Mouse (Mus musculus): Measurements from ENCODE around the gene Plcb1.
A peak's percentile ranks its signal among the peaks of the same experiment; 100 is the strongest.

The Plcb1 gene

GRCm38 (mm10) chr2:134785970-134786855 lies at the start of gene Plcb1:
Gene Plcb1 (plus strand): TSS chr2:134786067.
- peak; percentile 88 to 91 for DNase-seq

DNA sequence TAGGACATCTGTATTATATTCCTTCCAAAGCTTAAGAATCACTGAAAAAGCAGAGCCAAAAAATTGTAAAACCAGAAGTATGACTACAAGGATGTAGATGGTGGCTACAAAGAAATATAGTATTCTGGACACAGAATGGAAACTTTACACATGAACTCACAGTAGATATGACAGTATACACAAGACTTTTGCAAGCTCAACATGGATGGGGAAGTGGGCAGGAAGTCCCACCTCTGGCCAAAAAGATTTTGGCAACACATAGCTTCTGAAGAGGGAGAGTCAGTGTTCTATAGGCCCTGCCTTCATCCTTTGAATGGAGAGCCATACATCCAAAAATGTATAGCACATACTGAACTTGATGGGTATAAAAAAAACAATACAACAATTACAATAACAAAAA lies 30.3 kb upstream of the Plcb1 start:
- DNase-seq: no peak

GRCm38 (mm10) chr2:134756086-134756485 lies 29.8 kb upstream of the Plcb1 start:
- DNase-seq: no peak

DNA sequence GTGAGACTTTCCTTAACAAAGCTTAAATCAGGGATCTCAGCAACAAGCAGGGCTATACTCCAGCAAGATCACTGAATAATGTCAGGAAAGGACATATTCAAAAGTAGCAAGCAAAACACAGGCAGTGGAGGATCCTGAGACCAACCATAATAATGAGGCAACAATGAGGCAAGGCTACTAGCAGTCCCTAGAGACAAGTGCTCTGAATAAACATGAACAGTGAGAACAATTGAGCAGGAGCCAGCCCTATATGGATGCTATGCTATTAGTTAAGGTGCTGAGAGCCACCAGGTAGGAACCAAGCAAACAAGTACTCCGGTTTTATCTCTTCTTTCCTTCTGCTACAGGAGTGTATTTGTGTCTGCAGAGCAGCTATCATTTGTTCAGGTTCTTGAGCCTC lies 24.8 kb upstream of the Plcb1 start:
- no peak for DNase-seq

DNA sequence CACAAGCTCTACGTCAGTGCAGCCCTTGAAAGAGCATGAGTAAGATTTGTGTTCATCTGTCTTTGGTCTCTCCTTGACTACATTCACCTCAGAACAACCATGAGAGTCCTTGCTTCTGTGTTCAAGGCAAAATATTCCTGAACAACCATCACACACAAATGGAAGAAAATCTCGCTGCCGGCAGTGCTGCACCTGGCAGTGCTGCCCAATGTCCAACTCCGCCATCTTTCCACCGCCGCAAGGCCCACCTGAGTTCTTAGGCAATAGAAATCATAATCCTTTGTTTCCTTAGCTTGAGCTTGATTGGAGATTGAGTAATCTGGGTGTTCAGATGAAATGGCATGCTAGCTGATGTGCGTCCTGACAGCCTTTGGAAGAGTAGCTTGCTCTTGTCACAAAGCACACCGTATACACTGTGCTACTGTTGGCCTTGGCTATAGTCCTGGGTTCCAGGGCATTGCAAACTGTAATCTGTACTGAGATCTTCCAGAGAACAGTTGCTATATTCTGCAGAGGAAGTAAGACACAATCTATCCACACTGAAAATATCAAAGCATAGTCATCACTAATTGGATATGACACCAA lies 22.4 kb upstream of the Plcb1 start:
- no peak for DNase-seq

- no peak for DNase-seq
These were observed 21.4 kb upstream of the Plcb1 start for GRCm38 (mm10) chr2:134764506-134764905.

GRCm38 (mm10) chr2:134779826-134780225 lies 6.0 kb upstream of the Plcb1 start:
- DNase-seq: peak in 1 of 2 experiments; percentile 18

GRCm38 (mm10) chr2:134780316-134780715 lies 5.6 kb upstream of the Plcb1 start:
- DNase-seq: no peak

- DNase-seq: peak; percentile 8 to 16
These were observed 986 bp downstream of the Plcb1 start for GRCm38 (mm10) chr2:134786856-134787250.

DNA sequence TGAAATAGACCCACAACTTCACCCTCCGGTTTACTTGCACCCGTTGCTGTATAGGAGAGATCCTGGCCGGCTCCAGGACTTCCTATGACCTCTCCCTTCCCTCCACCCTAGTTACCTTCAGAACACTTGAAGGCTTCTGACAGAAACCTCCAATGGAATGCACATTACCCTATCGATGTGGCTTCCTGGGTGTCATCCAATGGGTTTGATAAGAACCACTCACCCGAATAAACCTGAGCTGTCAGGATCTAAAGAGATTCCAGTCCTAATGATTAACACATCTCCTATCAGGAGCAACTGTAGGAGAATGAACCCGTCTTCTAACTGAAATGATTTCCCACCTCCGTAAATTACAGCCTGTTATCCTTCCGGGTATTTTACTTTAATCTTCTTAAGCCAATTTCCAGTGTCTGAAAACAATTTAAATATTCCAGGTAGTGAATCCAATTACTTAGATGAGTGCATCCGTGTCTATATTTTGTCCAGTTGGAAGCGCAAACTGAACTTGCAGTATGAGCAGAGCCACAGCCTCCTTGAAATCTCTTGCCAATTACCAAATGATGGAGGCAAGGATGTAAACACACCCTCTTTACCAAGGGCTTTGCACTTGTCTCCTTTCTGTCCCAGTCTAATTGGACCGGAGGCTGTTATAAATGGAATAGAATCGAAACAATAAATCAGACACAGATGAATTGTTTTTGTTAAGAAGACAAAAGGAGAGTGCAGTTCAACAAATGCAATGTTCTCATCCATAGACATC lies 1.6 kb downstream of the Plcb1 start:
- DNase-seq: no peak

GRCm38 (mm10) chr2:134792926-134793325 lies 7.1 kb downstream of the Plcb1 start:
- DNase-seq: no peak

DNA sequence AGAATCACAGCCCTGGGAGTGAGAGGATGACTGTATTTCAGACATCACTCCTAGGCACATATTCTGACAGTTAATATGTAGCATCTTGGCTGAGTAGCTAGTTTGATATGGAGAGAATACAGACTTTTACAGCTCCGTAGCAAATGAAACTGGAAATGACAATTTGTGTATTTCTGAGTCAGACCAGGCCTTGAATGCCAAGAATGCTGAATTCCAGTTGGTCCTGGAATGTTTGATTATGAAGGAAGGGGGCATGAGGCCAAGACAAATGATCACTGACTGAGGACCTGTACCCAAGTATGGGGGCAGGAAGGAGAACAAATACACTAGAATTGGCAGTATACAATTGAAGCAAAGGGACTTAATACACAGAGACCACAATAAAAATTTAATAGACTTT lies 14.4 kb downstream of the Plcb1 start:
- no peak for DNase-seq

DNA sequence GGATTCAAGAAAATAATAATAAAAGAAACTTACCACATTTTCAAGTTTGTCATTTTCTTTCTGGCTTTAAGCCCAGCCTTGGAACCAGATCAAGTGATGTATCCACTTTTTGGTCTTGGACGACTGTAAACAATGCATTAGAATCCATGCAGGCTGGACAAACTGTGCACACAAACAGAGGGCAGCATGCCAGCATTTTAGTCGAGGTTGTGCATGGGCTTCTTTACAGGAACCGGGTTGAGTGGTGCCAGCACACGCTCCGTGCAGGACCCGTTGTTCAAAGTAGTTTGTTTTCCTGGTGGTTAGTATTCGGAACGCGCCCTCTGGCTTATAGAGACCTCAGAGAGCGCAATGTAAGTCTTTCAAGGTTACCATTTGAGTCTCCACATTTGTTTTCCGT lies 30.5 kb downstream of the Plcb1 start:
- peak; percentile 19 to 24 for DNase-seq

- no peak for DNase-seq
These were observed 31.4 kb downstream of the Plcb1 start for GRCm38 (mm10) chr2:134817058-134817840.

DNA sequence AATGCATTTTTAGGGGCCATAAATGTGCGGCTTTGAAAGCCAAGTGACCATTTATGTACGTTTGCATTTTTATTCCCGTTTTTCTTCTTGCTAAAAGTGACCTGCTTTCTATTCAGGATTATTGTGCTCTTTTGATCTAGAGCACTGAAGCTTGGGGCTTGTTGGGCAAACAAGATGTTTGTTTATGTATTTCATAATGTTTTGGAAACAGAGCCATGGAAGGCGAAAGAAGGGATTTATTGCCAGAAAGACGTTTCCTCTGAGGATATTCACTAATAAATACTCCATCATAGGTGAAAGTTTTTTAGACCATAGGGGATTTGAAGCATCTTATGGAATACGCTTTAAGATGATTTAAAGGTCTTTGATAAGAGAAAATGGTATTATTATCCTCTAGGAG lies 35.3 kb downstream of the Plcb1 start:
- no peak for DNase-seq

DNA sequence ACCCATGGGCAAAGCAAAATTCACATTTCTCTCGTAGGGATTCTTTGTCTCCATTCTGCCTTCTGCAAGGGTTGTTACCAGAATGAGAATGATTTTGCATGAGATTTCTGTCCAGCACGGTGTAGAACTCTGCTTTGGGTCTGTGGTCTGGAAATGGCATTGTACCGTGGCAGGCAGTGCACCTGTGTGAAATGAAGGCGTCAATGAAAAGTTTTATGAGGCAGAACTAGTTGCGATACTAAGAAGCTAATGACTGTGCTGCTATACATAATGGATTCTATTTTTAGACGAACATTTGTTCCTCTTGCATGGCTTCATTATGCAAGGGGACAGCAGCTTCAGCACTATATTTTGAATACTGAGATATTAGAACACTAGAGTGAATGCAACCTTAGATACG lies 39.8 kb downstream of the Plcb1 start:
- no peak for DNase-seq

DNA sequence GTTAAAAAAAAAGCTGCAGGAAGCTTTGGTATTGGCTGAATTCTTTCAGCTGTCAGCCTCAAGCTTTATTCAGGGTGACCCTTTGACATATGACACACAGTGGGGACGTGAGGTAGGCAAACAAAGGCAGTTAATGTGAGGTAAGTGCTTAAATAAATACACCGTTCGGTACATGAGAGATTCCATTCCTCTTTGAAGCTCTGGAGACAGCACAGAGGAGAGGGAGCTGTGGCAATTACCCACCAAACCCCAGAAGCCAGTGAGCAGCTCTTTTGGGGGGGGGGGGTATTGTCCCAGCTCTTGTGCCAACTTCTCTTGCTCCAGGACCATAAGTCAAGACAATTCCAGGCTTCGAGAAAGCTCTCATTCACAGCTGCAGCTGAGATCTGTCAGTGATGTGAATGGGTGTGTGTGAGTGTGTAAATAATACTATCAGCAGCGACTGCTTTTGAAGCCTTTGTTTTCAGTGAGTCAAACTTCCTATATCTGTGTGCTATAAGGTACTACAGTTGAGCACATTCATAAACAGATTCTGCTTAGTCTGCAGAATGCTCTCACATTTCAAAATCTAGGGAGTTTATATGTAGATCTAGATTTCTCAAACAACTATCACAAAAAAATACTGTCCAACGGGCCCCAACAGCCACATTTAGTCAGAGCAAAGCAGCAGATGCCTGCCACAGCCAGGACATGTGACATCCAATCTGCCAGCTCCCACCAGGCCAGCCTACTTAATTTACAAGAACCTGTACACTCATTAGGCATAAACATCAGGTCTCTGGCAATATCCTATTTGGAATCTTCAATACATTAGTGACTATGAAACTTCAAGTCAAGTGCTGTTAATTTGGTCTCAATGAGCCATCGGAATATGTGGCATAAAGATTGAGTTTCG lies 40.5 kb downstream of the Plcb1 start:
- peak; percentile 18 to 28 for DNase-seq

- DNase-seq: no peak
These were observed 42.1 kb downstream of the Plcb1 start for GRCm38 (mm10) chr2:134827778-134828487.

- no peak for DNase-seq
These were observed 46.0 kb downstream of the Plcb1 start for GRCm38 (mm10) chr2:134831861-134832260.

DNA sequence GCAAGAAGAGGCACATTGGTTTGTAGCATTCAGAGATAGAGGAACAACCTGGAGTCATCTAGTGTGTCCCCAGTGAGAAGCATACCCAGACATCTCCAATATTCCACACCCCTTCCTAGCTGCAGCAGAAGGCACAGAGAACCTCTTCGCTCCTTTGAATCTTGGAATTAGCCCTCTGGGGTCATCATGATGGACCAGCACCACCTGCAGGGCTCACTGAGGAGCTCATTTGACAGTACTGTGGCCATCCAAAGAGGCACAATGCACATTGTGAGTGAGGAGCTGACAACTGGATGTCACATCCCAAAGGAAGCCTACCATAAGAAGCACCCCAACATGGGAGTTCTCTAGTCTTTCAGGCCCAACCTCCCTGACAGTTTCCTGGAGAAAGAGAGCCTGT lies 50.2 kb downstream of the Plcb1 start:
- no peak for DNase-seq

DNA sequence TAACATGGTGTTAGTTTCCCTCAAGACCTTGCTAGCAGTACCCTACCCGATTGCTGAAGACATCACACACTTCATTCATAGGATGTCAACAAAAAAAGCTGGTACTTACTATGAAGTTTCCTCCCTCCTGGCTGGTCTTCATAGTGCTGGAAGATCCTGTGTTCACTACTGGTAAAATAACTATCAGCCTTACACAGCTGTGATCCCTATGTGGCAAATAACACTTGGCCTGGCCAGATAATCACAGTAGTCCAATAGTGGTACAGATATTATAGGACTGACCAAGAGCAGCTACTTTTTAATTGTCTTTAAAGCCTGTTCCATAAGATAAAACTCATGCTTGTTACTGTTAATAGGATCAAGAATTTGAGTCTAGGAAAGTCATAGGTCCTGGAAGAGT lies 52.3 kb downstream of the Plcb1 start:
- DNase-seq: no peak

All from cerebellum, adult 18-20 months (tissue).